Mouse (Mus musculus): ENCODE measurements at regions not wholly inside any gene's neighbourhood (a gene's known extent, or its start where the extent isn't known, plus 50 kb on each side); places are given as distances from the start of the nearest gene placed in this dataset.

DNA sequence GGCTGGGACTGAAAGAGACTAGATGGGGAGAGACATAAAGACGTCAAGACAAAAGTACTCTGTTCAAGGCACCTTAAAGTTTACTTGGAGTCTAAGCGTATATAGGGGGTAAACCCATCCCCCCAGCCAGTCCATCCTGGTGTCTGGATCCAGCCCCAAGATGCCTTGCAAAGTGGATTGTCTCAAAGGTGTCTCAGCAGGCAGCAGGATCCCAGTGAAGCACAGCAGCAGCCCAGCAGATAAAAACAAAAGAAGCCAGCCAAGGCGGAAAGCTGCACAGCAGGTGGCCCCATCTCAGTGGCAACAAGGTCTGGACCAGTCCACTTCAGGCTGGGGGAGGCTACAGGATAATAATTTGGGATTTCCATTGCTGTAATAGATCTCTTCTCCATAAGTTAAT is 72.0 kb upstream of the Col5a2 start:
- no peak for DNase-seq (ENCODE audit: low spot score)

GRCm38 (mm10) chr1:45580466-45580865 is 77.4 kb upstream of the Col5a2 start:
- no peak for DNase-seq (ENCODE audit: low spot score)

- no peak for DNase-seq (ENCODE audit: low spot score)
Observed at GRCm38 (mm10) chr1:45587351-45588025, 84.4 kb upstream of the Col5a2 start.

- DNase-seq (ENCODE audit: low spot score): no peak
Observed at GRCm38 (mm10) chr1:45597316-45597715, 94.2 kb upstream of the Col5a2 start.

- DNase-seq (ENCODE audit: low spot score): no peak
Observed at GRCm38 (mm10) chr1:45599421-45599820, 96.3 kb upstream of the Col5a2 start.

DNA sequence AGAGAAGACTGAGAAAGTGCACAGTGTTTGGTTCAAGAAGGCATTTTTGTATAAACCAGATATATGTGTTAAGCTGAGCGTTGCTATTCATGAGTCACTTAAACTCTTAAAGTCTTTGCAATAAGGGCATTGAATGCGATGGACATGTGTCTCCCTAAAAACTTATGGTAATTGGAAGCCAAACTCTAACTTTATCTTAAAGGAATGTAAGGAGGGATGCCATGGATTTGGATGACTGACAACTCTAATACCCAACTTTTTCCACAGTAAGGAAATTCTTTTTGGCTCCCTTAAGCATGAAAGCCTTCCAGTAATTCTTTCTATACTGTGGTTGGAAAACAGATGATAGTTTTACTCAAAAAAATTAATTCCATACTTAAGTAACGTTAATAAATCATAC is 96.9 kb upstream of the Col5a2 start:
- DNase-seq (ENCODE audit: low spot score): no peak

- DNase-seq (ENCODE audit: low spot score): no peak
Observed at GRCm38 (mm10) chr1:45605571-45605970, 102.5 kb upstream of the Col5a2 start.

GRCm38 (mm10) chr1:45608316-45608715 is 105.2 kb upstream of the Col5a2 start:
- DNase-seq (ENCODE audit: low spot score): no peak

DNA sequence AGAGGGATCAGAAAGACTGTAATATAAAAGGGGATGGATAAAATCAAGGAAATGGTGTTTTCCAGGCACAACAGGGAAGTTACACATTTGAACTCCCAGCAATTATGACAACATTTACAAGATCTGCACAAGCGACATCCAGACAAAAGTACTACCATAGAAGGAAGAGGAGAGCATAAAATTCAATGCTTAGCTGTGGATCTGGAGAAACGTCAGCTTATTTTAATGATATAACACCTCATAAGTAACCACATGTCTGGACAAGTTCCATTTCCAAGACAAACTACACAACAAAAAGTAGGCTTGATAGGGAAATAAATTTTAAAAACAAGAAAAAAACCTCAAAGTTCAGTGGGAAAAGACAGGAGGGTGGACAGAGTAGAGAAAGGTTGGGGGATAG is 115.9 kb upstream of the Col5a2 start:
- no peak for DNase-seq (ENCODE audit: low spot score)

DNA sequence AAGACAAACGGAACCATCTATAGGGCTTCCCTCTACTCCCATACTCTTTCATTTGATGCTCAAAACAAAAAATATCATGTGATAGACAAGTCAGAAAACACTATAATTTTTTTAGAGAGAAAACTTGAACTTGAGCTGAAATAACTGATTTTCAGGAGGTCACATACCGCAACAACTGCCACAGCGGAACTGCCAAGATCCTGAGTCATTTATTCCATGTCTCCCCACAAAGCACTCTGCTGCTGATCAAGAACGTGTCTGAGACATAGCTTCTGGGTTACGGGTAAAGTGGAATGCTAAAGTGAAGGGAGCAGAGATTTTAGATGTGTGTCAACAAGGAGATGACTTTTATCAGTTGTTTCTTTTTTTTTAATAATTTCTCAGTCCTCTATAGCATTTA is 122.8 kb upstream of the Col5a2 start:
- no peak for DNase-seq (ENCODE audit: low spot score)

GRCm38 (mm10) chr1:45626733-45627132 is 123.7 kb upstream of the Col5a2 start:
- DNase-seq (ENCODE audit: low spot score): no peak

DNA sequence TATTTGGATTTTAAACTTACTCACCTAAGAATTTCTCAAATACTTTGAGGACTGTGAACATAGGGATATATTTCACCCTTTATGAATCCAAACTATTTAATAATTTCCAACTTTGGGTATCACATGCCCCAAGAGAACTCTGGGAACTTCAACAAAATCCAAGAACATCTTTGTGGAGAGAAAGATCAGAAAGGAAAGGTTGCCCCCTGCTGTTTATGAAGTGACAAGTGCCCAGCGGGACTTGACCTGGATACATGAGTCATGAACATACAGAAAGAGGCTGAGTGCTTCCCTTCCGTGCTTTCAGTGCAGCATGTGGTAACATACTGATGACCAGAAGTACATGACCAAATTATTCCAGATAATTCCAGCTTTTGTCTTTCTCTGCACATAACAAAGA is 124.8 kb upstream of the Col5a2 start:
- DNase-seq (ENCODE audit: low spot score): peak; percentile 13

DNA sequence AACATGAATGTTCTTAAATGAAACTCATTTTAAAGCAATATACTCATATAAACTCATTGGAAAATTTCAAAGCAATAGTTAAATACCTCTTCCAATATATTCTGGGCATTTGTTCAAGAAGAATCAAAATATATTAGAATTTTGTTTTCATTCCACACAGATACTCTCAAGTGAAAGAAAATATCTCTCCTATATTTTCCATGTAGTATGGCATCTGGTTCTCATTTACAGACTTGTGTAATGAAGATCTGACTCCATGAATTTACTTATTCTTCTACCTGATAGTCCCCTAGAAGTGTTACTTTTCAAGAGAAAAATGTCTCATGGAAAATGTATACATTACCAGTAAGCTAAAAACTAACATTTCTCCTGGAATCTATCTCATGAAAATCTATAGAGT is 144.2 kb upstream of the Col5a2 start:
- DNase-seq (ENCODE audit: low spot score): no peak

- no peak for DNase-seq (ENCODE audit: low spot score)
Observed at GRCm38 (mm10) chr1:45653248-45653647, 141.7 kb upstream of the Wdr75 start.

- DNase-seq (ENCODE audit: low spot score): no peak
Observed at GRCm38 (mm10) chr1:45663882-45664520, 131.0 kb upstream of the Wdr75 start.

DNA sequence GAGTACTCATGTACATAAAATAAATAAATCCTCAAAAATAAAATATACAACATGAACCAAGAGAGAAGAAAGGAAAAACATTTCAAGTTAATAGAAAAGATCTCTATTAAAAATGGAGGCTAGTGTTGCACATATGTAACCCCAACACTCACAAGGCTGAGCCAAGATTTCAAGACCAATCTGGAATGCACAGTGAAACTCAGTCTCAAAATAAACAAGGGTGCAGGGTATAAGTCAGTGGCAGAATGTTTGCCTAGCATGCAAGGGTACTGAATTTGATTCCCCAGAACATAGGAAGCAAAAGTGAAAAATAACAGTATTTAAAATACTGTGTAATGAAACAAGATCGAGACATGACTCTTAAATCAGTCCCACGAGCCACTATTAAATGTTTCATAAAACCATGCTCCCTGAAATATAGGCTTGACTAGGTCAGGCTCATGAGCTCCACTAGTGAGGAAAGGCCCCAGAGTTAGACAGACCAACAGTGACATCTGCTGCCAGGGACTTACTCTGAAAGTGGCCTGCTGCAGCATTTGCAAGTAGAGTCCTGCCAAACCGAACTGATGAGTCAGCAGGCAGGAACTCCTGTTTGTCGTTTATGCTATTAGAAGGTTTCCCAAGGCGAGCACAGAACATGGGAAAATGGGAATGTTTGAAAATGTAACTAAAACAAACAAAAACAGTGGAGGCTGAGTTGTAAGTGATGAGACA is 122.4 kb upstream of the Wdr75 start:
- peak; percentile 24 for DNase-seq (ENCODE audit: low spot score)

DNA sequence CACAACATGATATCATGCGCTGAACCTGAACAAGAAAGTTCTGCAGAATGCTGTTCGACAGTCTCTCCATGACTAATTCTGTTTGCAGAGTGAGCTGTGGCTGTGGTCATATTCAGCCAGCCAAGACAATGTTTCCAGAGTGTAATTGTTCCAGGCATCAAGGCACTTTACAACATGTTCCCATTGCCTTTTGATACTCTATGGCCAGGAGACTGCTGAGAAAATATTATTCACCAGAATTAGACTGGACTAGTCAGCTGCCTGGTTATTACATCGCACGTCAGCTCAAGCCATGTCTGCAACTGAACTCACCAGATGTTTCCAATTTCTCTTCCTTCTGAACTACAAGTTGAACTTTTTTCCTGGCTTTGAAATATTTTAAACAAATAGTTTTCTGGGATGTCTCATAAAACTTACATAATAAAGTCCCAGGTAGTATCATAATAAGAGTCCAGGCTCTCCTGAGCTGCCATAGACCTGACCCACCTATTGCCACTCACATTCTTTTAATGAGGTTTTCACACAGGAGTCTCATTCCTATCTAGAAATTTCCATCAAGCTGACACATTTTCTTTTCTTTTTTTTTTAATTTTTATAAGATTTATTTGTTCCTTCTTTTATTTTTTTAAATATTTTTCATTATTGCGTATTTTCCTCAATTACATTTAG is 119.1 kb upstream of the Wdr75 start:
- no peak for DNase-seq (ENCODE audit: low spot score)

- DNase-seq (ENCODE audit: low spot score): no peak
Observed at GRCm38 (mm10) chr1:45679964-45680709, 114.8 kb upstream of the Wdr75 start.

- DNase-seq (ENCODE audit: low spot score): no peak
Observed at GRCm38 (mm10) chr1:45700893-45701292, 94.1 kb upstream of the Wdr75 start.

- no peak for DNase-seq (ENCODE audit: low spot score)
Observed at GRCm38 (mm10) chr1:45701516-45701915, 93.5 kb upstream of the Wdr75 start.

GRCm38 (mm10) chr1:45723369-45723768 is 71.6 kb upstream of the Wdr75 start:
- no peak for DNase-seq (ENCODE audit: low spot score)

GRCm38 (mm10) chr1:45732958-45733357 is 62.0 kb upstream of the Wdr75 start:
- DNase-seq (ENCODE audit: low spot score): no peak
